39 mouse cellular contexts compared by ENCODE assay signal in genomic region chr6:86431531-86431930, GRCm38 (mm10). TPM values are rescaled to one million over a fixed set of nuclear protein-coding genes. Genes with fewer than 3 reads are reported as not detected.
"Had no signal": no experiment of that assay in that cellular context is flagged by ENCODE, and none has a peak within 500 bp of the region (broad histone marks: within the 10 kb centered on the region; RNA-seq: fewer than 3 reads in every experiment).

No protein-coding gene starts in this region.

- H3K27me3 ChIP-seq: limb, embryonic 12.5 days; limb, embryonic 13.5 days; limb, embryonic 15.5 days; liver, embryonic 12.5 days; liver, embryonic 13.5 days; liver, embryonic 15.5 days; lung, embryonic 15.5 days; megakaryocyte, embryonic 14.5 days; midbrain, embryonic 12.5 days; midbrain, embryonic 13.5 days; midbrain, embryonic 15.5 days; neural tube, embryonic 12.5 days had no signal

- H3K4me1 ChIP-seq: limb, embryonic 10.5 days; limb, embryonic 12.5 days; limb, embryonic 13.5 days; limb, embryonic 15.5 days; liver, embryonic 12.5 days; liver, embryonic 13.5 days; liver, embryonic 15.5 days; lung, embryonic 15.5 days; megakaryocyte, embryonic 14.5 days; midbrain, embryonic 12.5 days; midbrain, embryonic 13.5 days; midbrain, embryonic 15.5 days; neural tube, embryonic 12.5 days had no signal

- H3K9me3 ChIP-seq: limb, embryonic 10.5 days; limb, embryonic 12.5 days; limb, embryonic 13.5 days; limb, embryonic 15.5 days; liver, embryonic 12.5 days; liver, embryonic 13.5 days; liver, embryonic 15.5 days; lung, embryonic 15.5 days; megakaryocyte, embryonic 14.5 days; midbrain, embryonic 12.5 days; midbrain, embryonic 13.5 days; midbrain, embryonic 15.5 days; neural tube, embryonic 12.5 days had no signal

- DNase-seq: left cerebral cortex, postnatal 4 days; liver; liver, embryonic 13.5 days; liver, postnatal 0 days; lung, adult 18-20 months; lung, adult 2 months; lung, embryonic 14.5 days; lung, postnatal 10 days; lung, postnatal 14 days; lung, postnatal 36 days; lung, postnatal 4 days; midbrain, embryonic 14.5 days had no signal

- ATAC-seq: liver, embryonic 12.5 days; liver, postnatal 0 days; lung, postnatal 0 days; midbrain, embryonic 13.5 days; midbrain, embryonic 15.5 days; midbrain, embryonic 16.5 days had no signal

- H3K4me3 ChIP-seq: left cerebral cortex, adult 2 months; limb, embryonic 10.5 days; limb, embryonic 12.5 days; limb, embryonic 13.5 days; limb, embryonic 15.5 days; liver, embryonic 12.5 days; liver, embryonic 13.5 days; liver, embryonic 15.5 days; lung, embryonic 15.5 days; megakaryocyte, embryonic 14.5 days; midbrain, embryonic 12.5 days; midbrain, embryonic 13.5 days; midbrain, embryonic 15.5 days; myocyte; neural tube, embryonic 12.5 days had no signal

- H3K27ac ChIP-seq: left cerebral cortex, adult 2 months; limb, embryonic 10.5 days; limb, embryonic 12.5 days; limb, embryonic 13.5 days; limb, embryonic 15.5 days; liver, embryonic 12.5 days; liver, embryonic 13.5 days; liver, embryonic 14.5 days; liver, embryonic 15.5 days; lung, embryonic 15.5 days; macrophage; midbrain, embryonic 12.5 days; midbrain, embryonic 13.5 days; midbrain, embryonic 15.5 days; neural tube, embryonic 12.5 days had no signal

- H3K4me2 ChIP-seq: limb, embryonic 12.5 days; limb, embryonic 13.5 days; limb, embryonic 15.5 days; liver, embryonic 11.5 days; liver, embryonic 12.5 days; liver, embryonic 13.5 days; liver, embryonic 15.5 days; lung, embryonic 14.5 days; lung, embryonic 15.5 days; midbrain, embryonic 12.5 days; midbrain, embryonic 13.5 days; midbrain, embryonic 15.5 days; neural tube, embryonic 12.5 days had no signal

- H3K9ac ChIP-seq: limb, embryonic 12.5 days; limb, embryonic 13.5 days; limb, embryonic 15.5 days; liver, embryonic 12.5 days; liver, embryonic 13.5 days; liver, embryonic 14.5 days; liver, embryonic 15.5 days; liver, postnatal 0 days; lung, embryonic 14.5 days; lung, embryonic 15.5 days; midbrain, embryonic 12.5 days; midbrain, embryonic 13.5 days; midbrain, embryonic 15.5 days; neural tube, embryonic 12.5 days had no signal

RNA-seq across cellular contexts. Expression of gene Gm44790, which starts 5.1 kb away (rescaled TPM):
- total RNA-seq: left cerebral cortex, adult 2 months; left cerebral cortex, postnatal 25 days; left cerebral cortex, postnatal 36 days; left cerebral cortex, postnatal 4 days; megakaryocyte progenitor cell, adult 5-6 weeks; megakaryocyte, adult 5-6 weeks; megakaryocyte-erythroid progenitor cell, adult 5-6 weeks had no signal
- polyA plus RNA-seq: limb, embryonic 10.5 days; limb, embryonic 12.5 days; limb, embryonic 13.5 days; liver, embryonic 11.5 days; liver, embryonic 12.5 days; liver, embryonic 13.5 days; liver, embryonic 15.5 days; liver, embryonic 16.5 days; liver, postnatal 0 days; lung, embryonic 16.5 days; lung, postnatal 0 days; macrophage; midbrain, embryonic 13.5 days; midbrain, embryonic 14.5 days; midbrain, embryonic 15.5 days; midbrain, embryonic 16.5 days; myocyte; neural tube, embryonic 11.5 days; neural tube, embryonic 12.5 days had no signal
